Mouse (Mus musculus) MEL-GATA-1-ER (cell line): ENCODE measurements around the gene Ptprz1.

Experiments
- DNase-seq: peaks from one replicate; pipeline ENCODE4 v3.0.0-alpha.2; 2012; ENCODE audit warnings: low read depth; ENCODE audit errors: extremely low read depth

Ptprz1 gene

GRCm38 (mm10) chr6:22874781-22875613 is at the start of gene Ptprz1:
TSS of gene Ptprz1 (plus strand) at chr6:22875502.
- DNase-seq: no peak

- no peak for DNase-seq
These were observed 41.7 kb upstream of the Ptprz1 start for GRCm38 (mm10) chr6:22833637-22834036.

DNA sequence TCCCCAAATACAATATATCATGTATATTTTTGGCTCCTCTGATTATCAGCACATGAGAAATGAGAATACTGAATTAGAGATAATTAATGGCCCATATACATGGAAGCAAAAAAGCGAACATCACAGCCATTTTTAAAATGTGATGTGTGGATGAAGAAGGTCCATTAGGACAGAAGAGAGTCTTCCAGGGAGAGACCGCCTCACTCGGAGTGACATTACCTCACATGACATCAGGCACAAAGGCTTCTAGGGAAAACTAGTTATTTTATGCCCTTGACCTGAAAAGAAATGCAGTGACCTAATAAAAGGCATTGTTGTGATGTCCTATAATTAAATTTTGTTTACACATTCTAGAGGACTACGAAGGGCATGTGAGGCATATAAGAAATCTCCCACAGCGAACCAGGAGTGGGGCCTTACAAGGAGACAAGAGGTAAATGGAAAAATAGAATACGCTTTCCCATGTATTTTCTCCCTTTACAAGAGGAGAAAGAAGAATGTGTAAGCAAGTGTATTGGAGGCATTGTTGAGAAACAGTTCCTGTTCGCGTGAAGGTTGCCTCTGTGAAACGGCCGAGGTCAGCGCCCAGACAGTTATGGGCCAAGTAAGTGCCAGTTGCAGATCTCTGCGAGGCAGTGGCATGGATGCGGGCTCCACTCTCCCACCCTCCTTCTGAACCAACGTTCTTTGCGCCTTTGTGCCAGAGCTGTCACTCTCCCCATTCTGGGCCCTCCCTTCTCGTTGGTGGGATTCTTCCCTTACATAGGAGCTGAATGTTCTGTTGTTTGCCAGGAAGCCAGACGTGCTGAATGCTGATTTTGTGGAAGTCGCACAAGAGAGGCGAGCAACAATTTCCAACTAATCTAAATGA is 41.0 kb upstream of the Ptprz1 start:
- no peak for DNase-seq

- DNase-seq: no peak
These were observed 576 bp downstream of the Ptprz1 start for GRCm38 (mm10) chr6:22875614-22876541.

GRCm38 (mm10) chr6:22887978-22888377 is 12.7 kb downstream of the Ptprz1 start:
- DNase-seq: no peak

- DNase-seq: no peak
These were observed 14.0 kb downstream of the Ptprz1 start for GRCm38 (mm10) chr6:22889333-22889732.

DNA sequence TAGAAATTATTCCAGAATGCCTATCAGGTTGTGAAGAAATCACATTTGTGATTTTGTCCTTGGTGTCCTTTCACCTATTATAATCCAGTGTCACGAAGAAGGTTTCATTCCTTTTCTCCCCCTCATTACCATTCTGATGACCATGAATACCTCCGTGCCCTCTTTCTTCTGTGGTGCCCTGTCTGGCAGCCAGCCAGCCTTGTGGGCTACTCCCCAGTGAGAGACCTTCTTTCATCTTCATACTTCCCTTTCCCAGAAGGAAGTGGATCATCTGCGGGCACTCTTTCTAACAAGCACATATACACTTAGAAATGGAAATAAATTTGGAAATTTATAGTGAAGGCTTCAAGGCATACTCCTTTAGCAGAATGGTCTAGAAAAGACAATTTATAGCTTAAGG is 26.7 kb downstream of the Ptprz1 start:
- DNase-seq: no peak

- no peak for DNase-seq
These were observed 33.4 kb downstream of the Ptprz1 start for GRCm38 (mm10) chr6:22908510-22909256.

- DNase-seq: no peak
These were observed 34.1 kb downstream of the Ptprz1 start for GRCm38 (mm10) chr6:22909257-22909907.

- DNase-seq: no peak
These were observed 34.6 kb downstream of the Ptprz1 start for GRCm38 (mm10) chr6:22909908-22910260.

DNA sequence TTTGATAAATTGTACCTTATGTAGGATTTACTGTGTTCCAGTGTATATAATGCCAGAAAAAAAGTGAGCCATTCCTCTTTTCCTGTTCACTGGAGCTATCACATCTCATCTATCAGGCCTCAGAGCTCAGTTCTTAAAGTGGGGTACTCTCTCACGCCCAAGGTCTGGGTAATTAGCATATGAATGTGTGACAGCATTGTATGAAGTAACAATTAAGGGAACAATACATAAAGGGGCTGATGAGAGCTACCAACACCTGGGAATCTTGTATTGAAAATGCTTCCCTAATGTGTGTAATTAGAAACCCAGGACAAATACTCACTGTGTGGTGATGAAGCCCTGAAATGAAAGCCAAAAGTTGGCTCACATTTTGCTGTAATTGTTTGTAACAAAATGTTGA is 47.6 kb downstream of the Ptprz1 start:
- no peak for DNase-seq

DNA sequence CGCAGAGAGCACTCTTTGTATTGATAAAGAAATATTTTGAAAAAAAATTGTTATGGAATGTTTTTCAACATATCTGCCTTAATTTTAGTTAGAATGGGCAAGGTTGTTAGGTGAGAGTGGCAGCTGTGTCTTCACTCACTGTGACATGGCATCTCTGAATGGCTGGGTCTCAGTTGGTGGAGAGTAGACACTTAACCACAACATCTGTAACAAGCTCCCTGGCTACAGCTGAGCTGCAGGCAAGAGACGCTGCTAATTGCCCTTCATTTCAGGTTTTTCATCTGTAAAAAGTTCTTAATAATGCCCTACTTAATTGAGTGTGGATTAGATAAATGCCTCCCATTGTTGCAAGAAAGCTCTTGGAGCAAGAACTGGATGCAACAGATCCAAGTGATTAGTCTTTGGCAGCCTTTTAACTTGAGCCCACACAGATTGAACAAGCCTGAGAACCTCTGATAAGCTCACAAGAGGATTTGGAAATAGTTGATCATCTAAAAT is 57.5 kb downstream of the Ptprz1 start:
- DNase-seq: no peak

DNA sequence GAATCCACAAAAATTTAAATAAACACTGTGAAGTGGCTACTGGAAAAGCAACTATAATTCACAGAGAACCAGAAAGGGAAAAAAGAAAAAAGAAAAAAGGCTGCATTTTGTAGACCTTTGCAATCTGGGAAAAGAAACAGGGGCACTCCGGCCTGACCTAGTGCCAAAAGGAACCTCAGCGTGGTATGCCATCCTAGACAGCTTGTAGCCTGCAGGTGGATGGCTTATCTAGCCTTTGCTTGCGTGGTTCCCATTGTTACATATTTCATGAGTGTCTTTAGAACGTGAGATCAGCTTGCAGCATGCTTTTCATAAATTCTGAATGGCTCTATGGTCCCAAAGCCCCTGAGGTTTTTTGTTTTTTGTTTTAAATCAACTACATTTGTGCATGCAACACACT is 61.8 kb downstream of the Ptprz1 start:
- DNase-seq: no peak

GRCm38 (mm10) chr6:22937526-22937925 is 62.2 kb downstream of the Ptprz1 start:
- no peak for DNase-seq

DNA sequence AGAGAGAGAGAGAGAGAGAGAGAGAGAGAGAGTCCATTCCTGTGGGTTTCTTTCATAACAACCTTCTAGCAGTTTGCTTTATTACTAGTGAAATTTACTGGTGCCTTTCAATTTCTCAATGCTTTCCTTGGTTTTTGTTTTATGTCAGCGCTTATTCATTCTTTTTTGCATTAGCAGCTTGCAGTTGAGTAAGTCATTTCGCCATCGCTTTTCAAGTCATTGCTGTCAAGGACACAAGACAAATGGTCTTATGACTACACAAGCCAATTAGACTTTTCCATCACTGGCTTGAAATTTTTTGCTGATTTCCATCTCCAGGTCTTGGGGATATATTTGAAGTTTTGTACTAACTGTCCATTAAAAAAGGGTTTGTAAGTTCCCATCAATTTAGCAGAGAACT is 68.9 kb downstream of the Ptprz1 start:
- DNase-seq: no peak

DNA sequence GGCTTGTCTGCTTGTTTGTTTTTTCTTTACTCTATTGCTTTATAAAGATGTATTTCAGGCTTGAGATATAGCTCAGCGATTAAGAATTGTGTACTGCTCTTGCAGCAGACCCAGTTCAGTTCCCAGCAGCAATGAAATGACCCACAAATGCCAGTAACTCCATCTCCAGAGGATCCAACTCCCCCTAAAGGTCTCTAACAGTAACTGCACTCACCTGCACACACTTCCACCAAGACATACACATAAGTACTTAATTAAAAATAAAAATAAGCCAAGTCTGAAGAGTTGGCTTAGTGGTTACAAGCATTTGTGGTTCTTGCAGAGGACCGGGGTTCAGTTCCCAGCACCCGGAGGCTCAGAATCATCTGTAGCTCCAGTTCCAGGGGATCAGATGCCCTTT is 88.1 kb downstream of the Ptprz1 start:
- no peak for DNase-seq

DNA sequence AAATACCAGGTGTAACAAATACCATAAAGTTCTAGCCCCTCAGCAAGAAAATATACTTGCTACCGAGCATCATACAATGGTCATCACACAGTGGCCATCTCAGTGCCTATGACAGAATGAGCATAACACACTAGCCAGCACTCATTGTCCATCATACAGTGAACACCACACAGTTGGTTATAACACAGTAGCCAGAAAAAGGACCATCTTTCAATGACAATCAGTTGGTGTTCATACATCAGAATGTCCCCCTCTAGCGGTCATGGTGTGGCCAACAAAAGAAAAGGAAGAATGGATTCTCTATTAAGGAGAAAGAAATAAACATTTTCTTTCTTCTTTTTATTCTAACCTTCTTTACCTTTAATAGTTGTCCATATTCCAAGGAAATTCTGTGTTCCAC is 92.8 kb downstream of the Ptprz1 start:
- no peak for DNase-seq

DNA sequence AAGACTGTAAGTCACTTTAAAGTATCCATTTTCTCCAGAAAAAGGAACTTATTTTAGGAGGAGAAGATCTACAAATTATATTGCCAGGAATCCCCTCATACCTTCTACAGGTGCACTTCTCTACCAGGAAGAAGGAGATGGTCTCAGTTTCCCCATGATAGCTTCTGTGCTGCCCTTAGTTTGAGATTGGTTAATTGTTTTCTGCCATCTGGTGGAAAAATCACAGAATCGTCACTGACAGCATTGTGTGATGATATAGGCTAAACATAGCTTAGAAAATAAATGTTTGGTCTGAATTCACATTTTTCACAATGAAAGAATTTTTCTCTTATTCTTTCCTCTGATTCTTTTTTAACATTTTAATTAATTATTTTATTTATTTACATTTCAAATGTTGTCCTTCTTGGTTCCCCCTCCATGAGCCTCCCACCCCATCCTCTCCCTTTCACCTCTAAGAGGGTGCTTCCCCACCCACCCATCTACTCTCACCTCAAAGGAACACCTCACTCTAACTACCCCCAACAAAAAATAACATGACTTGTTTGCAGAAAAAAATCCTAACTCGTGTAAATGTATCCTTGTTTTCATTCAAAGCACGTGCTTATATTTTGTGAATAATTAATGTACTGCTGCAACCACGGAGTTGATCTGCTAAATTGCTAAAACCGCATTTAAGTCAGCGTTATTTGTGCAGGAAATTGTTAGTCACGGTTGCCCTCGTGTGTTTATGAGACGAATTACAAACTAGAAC is 108.6 kb downstream of the Ptprz1 start:
- DNase-seq: no peak

DNA sequence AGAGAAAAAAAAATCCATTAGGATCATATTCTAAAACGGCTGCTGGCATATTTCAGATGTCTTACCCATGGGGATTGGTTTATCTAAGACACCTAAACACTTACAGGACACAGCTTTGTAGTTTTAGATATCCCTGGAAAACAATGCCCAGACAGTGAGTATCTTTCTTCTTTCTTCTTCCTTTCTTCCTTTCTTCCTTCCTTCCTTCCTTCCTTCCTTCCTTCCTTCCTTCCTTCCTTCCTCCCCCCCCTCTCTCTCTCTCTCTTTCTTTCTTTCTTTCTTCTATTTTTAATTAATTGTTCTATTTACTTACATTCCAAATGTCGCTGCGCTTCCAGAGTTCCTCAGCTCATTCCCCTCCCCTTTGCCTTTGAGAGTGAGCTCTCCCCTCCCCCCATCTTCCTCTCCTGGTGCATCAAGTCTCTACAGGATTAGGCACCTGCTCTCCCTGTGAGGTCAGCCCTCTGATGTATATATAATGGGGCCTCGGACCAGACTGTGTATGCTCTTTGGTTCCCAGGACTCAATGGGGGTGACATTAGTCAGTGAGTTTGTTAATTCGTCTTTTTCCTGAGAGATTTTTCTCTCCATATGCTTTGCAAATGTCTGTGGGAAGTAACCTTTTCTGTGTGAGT is 109.3 kb downstream of the Ptprz1 start:
- DNase-seq: no peak
